Mouse (Mus musculus) thymus, postnatal 0 days (tissue): Measurements from ENCODE around the gene Pon3. TPM values are rescaled to one million over a fixed set of nuclear protein-coding genes. Genes with fewer than 3 reads are reported as not detected.
"Not testable (repeated sequence)": the region's sequence is repeated elsewhere in the genome, so short reads cannot be mapped to it uniquely, and the experiment has no call there.

ENCODE experiments used
- DNase-seq: peaks from one replicate; pipeline ENCODE4 v3.0.0-alpha.2; 2015; ENCODE audit warnings: low spot score
- polyA plus RNA-seq: library from polyadenylated mRNA; unstranded; fragments of >200 nt; fragmentation: Nextera tagmentation; extraction: Ambion mirVana; gene quantifications from 2 replicates; pipeline ENCODE4 v1.2.1, GENCODE M21; 2015

Gene Pon3
- polyA plus RNA-seq, 1 experiment from 2014 or later, result 4.1 TPM

- no peak for DNase-seq
These were observed 795 bp downstream of the Pon3 start for GRCm38 (mm10) chr6:5255291-5255690.

- no peak for DNase-seq
These were observed 1.2 kb downstream of the Pon3 start for GRCm38 (mm10) chr6:5254869-5255268.

GRCm38 (mm10) chr6:5245926-5246325 lies 10.2 kb downstream of the Pon3 start:
- no peak for DNase-seq

- no peak for DNase-seq
These were observed 17.3 kb downstream of the Pon3 start for GRCm38 (mm10) chr6:5238799-5239198.

GRCm38 (mm10) chr6:5237510-5237909 lies 18.6 kb downstream of the Pon3 start:
- DNase-seq, result no peak

GRCm38 (mm10) chr6:5236843-5237371 lies 19.2 kb downstream of the Pon3 start:
- DNase-seq, result no peak

- no peak for DNase-seq
These were observed 21.5 kb downstream of the Pon3 start for GRCm38 (mm10) chr6:5234563-5234962.

GRCm38 (mm10) chr6:5233812-5234211 lies 22.3 kb downstream of the Pon3 start:
- no peak for DNase-seq

GRCm38 (mm10) chr6:5232022-5232421 lies 24.1 kb downstream of the Pon3 start:
- no peak for DNase-seq

GRCm38 (mm10) chr6:5230261-5230660 lies 25.8 kb downstream of the Pon3 start:
- DNase-seq, result no peak

GRCm38 (mm10) chr6:5223551-5223950 lies 32.5 kb downstream of the Pon3 start:
- not testable (repeated sequence) for DNase-seq

GRCm38 (mm10) chr6:5222080-5222479 lies 34.0 kb downstream of the Pon3 start:
- DNase-seq, result no peak

GRCm38 (mm10) chr6:5218190-5218589 lies 37.9 kb downstream of the Pon3 start:
- DNase-seq, result no peak

- no peak for DNase-seq
These were observed 48.3 kb downstream of the Pon3 start for GRCm38 (mm10) chr6:5207817-5208216.

- no peak for DNase-seq
These were observed 56.2 kb downstream of the Pon3 start for GRCm38 (mm10) chr6:5199916-5200315.

GRCm38 (mm10) chr6:5199376-5199905 lies 56.6 kb downstream of the Pon3 start:
- DNase-seq, result no peak

GRCm38 (mm10) chr6:5198590-5198989 lies 57.5 kb downstream of the Pon3 start:
- DNase-seq, result no peak

- no peak for DNase-seq
These were observed 62.4 kb downstream of the Pon3 start, which contains the start of gene Pon1 for GRCm38 (mm10) chr6:5193693-5194092. Gene Pon1 (minus strand): TSS chr6:5193946.

GRCm38 (mm10) chr6:5190761-5191160 lies 65.3 kb downstream of the Pon3 start:
- no peak for DNase-seq

GRCm38 (mm10) chr6:5189507-5189906 lies 66.6 kb downstream of the Pon3 start:
- no peak for DNase-seq

GRCm38 (mm10) chr6:5188938-5189337 lies 67.1 kb downstream of the Pon3 start:
- DNase-seq, result no peak

GRCm38 (mm10) chr6:5188036-5188435 lies 68.0 kb downstream of the Pon3 start:
- no peak for DNase-seq

- no peak for DNase-seq
These were observed 68.5 kb downstream of the Pon3 start for GRCm38 (mm10) chr6:5187586-5187985.
